Mouse (Mus musculus) frontal cortex, adult 2 months (tissue): ENCODE measurements at regions not wholly inside any gene's neighbourhood (a gene's known extent, or its start where the extent isn't known, plus 50 kb on each side); places are given as distances from the start of the nearest gene placed in this dataset.
"Not testable (repeated sequence)": the region's sequence is repeated elsewhere in the genome, so short reads cannot be mapped to it uniquely, and the experiment has no call there.

Experiments used
- DNase-seq, 2 experiments: peaks; one replicate each; pipeline ENCODE4 v3.0.0; 2022; ENCODE audit warnings: low spot score in 1 of 2; ENCODE audit errors: extremely low spot score in 1 of 2

DNA sequence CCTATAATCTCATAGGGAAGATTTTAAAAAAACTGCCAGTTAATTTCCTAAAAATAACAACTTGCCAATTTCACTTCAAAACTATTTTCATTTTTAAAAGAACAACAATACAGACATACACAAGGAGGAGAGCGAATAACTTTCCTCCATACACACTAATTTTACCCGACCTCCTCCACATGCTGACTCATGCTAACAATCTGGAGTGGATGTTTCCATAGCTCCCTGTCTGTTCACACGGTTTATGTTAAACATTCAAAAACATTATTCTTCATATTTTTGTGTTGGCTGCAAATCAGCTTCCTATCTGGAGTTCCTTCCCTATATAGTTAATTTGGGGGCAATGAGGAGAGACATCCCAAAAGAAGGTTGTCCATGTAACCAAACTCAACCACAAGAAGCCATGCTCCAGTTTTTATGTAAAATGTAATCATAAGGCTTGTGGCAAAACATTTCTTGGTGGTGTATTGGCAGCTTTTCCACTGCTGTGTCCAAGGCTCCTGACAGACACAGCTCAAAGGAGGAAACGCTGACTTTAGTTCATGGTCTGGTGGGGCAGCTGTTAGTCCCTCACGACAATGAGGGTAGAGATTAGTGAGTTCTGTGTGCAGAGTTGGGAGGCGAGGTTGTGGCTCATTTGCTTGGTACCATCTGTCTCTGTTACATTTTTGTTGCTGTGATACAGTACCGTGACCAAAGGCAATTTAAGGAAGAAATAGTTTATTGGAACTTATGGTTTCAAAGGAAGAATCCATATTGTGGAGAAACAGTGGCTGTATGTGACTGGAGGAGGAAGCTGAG lies 203.1 kb upstream of the Tmc3 start:
- DNase-seq = peak; percentile 57 to 79

DNA sequence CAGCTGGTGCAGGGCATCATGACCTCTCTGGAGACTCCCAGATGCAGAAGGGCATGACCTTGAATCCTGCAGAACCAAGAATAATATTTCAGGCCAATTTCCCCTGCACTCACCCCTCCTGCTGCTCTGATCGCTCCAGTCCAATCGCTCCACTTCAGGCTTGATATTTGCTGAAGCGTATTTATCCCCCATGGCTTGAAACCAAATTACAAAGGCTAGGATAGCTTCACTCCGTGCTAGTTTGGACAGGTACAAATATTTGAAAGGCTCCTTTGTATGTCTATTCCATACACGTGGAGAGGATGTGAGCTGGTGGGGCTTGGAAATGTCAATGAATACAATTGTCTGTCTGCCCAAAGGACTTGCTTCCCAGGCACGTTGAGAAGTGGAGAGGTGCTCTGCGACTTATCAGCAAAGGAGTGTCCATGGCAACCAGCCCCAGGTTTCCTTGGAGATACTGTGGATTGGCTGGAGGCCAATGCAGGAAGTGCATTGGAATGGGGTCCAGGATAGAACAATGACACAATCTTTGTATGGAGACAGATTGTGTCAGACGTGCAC lies 201.8 kb upstream of the Tmc3 start:
- peak; percentile 11 to 51 for DNase-seq

DNA sequence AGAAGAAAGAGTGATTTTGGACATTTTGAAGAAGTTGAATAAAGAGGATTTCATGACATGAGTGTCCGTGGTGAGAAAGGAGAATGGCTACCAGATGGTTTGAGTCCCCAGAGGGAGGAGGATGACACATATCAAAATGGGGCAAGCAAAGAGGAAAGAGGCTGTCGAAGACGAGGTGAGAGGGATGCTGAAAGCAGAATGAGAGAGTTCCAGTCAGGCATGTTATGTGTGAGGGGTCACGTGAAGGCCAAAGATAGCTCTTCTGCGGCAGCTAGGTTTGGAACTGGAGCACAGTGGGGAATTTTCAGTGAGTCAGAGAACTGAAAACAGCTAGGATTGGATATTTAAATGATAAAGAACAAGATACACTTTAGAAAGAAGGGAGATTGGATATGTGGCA lies 193.3 kb upstream of the Tmc3 start:
- no peak for DNase-seq

DNA sequence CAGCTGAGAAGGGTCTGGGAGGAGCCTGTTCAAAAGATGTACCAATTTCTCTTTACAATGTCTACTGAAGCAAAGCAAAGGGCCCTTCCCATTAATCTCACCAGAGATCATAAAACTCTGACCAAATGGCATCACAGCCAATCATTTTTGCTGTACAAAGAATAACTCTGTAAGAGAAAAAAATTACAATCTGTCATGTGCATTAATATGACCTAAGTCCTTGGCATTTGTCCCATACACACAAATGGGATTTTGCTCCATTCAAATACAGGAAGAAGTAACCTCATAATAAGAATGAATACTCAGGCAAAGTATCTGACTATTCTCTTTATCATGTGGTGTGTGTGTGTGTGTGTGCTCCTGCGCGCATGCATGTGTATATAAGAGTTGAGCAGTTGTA lies 192.5 kb upstream of the Tmc3 start:
- no peak for DNase-seq

DNA sequence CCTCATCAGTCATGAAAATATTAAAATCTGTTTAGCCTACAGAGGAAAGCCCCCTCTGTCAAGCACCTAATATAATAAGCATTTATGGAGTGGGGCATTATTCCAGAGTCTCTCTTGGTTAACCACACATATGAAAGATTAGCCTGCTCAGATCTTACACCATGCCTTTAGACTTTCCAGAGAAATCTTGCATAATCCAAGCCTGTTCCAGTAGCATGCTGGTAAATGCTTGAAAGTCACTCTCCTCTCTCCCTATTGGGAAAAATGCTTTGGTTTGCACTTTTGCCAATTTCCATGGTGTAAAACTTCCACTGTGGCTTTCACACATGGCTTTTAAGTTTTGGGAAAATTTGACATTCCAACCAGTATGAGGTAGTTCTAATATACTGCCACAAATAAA lies 192.1 kb upstream of the Tmc3 start:
- DNase-seq = no peak

DNA sequence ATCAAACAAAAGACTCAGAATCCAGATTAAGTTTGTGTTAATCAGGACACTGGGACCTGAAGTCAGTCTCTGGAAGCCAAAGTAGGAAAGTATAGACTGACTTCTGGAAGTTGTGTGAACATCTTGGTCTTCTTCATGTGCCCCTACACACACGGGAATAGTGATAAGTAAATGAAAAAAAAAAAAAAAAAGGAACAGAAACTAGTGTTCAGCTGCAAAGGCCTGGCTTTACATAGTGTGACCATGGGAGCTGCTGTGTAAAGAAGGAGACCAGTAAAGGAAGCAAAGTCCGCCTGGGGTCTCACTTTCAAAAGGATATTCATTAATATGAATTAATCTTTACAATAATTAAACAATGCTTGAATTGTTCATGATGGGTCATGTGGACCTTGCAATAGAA lies 190.6 kb upstream of the Tmc3 start:
- DNase-seq = no peak

DNA sequence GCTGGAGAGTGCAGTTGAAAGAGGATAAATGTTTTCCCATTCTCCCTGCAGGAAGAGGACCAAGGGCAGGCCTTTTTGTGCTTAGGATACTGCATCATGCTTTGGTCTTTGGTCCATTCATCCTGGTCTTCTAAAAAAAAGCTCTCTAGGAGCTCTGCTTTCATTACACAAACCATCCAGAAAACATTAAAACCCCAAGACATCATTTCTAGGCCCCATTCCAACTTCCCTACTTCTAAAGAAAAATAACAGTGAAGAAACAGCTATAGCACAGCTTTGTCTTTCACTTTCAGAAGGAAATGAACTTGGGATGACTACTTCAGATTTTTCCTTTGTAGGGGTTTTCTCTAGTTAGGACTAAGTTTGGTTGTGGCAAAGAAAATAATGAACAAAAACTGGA lies 185.1 kb upstream of the Tmc3 start:
- DNase-seq = no peak

DNA sequence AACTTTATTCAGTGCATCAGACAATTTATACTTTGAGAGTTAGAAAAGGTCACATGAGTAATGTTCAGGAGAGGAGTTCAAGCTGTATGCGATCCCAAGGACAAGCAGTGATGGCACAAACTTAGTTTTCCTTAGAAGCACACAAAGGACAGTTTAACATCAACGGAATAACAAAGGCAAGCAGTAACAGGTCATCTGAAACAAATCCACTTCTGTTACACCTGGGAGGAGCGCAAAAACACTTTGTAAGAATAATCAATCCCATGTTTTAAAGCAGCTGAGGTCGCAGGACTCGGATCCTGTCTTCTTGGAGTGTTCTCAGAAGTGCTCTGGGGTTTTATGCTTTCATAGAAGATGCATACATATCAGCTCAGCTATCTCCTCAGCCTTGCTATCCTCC lies 183.7 kb upstream of the Tmc3 start:
- no peak for DNase-seq

DNA sequence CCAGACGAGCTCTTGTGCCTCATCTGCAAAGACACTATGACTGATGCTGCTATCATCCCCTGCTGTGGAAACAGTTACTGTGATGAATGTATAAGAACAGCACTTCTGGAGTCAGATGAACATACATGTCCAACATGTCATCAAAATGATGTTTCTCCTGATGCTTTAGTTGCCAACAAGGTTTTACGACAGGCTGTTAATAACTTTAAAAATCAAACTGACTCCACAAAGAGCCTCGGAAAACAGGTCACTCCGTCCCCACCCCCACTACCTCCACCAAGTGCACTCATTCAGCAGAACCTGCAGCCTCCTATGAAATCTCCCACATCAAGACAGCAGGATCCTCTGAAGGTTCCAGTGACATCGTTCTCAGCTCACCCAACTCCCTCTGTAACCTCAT lies 172.0 kb upstream of the Tmc3 start:
- not testable (repeated sequence) for DNase-seq

DNA sequence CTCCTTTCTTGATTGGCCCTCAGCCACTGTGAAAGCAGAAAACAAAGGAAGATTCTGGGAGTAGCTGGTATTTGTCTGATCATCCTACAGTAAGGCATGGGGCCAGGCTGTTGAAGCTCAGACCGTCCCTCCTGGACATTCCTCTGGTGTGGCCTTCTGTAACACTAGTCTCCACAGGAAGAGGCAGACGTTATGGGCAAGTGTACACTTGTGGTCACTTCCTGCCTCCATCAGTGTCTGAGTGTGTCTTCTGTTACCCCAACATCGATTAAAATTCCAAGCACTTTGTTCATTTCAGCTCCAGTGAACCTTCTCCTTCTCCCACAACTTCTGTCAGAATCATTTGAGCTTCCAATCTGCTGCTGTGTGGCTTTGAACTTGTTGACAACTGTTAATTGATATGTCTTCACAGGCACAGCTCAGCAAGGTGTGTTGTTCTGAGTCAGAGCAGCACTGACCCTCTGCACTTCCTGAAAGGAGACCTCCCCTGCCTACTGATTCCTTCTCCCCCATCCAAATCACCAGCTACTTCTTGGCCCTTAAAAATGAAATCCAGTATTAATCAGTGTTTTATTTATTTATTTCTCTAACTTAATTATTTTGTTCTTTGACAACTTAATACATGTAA lies 154.7 kb upstream of the Tmc3 start:
- no peak for DNase-seq

DNA sequence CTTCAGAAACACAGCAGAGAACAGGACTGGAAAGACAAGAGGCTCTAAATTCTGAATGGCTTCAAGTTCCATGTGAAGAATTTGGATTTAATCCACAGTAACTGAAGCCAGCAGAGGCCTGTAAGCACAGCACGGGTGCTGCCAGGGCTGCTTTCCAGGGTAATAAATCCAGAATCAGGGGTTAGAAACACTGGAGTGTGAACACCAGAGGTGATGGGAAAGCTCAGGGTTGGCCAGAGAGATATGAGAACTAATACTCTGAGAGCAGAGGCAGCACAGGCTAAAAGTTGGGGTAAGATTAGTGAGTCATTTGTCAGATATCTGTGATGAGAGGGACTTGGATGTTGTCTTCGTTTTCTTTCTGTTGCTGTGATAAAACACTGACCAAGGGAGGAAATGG lies 153.6 kb upstream of the Tmc3 start:
- no peak for DNase-seq

DNA sequence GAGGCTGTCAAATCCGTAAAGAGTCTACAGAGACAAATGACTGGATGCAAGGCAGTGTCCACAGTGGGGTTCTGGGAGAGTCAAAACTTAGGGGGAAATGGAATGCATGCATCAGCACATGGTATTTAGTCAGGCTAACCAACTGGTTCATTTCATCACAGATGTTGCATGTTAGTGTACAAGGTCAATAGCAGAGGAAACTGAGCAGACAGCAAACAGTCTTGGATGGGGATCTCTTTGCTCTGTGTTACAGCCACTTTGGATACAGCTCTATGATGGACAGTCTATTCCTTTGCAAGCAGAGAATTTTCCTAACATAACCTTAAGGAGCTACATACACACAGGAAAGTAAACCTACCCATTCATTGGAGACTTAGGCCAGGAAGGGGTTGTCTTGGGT lies 151.9 kb upstream of the Tmc3 start:
- DNase-seq = no peak

DNA sequence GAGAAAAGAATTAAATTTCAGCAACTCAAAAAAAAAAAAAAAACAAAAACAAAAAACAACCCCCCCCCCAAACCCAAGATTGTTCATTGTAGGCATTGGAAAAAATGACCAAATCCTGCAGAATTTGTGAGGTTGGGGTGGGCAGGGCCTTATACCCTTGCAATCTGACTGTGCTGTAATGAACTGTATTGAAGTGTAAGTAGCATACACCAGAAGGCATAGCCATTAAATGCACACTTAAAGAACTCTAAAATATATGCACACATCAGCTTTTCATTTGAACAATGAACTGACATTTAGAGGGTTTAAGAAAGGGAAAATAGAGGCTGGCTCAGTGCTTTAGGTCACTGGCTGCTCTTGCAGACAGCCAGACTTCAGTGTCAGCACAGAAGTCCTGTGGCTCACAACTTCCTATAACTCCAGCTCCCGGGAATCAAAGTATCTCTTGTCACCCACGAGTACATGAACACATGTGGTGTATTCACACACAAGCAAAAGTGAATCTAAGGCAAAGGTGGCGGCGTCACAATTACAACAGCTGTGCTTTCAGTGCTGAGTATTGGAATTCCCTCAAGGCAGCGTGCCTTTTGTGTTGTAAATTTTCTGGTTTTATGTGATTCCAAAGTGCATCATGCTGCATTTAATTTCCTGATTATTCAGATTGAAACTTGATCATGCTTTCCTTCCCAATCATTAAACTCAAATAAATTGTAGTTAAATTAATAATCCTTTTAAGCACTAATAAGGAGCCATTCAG lies 150.6 kb upstream of the Tmc3 start:
- no peak for DNase-seq

DNA sequence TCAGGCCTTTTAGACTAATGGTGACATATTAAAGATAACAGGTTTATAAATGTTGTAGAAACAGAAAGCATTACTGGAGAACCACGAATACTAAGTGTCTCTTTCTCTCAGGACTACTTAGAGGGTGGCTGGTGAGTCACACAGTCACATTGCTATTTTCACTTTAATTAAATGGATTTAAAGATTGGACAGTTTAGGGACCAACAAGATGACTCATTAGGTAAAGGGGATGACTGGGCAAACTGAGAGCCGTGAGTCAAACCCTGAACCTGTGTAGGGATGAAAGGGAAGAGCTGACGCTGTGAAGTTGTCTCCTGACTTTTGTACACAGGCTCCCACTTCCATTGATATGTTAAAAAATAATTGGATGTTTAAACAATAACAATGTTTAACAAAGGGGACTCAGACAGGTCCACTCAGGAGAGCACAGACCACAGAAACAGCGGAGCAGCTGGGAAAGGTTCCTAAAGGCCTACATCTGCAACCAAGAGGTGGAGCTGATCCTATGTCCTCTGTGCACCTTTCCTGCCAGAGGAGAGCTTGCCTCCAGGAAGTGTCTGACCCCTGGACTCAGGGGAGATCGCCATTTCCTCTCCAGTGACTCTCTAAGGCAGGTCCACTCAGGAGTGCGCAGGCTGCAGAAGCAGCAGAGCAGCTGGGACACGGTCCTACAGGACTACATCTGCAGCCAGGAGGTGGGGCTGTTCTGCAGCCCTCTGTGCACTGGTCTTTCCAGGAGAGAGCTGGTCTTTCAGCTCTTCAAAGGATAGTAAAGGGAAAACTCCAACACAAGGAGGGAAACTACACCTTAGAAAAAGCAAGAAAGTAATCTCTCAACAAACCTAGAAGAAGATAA lies 146.0 kb upstream of the Tmc3 start:
- peak in 1 of 2 experiments; percentile 4 for DNase-seq

DNA sequence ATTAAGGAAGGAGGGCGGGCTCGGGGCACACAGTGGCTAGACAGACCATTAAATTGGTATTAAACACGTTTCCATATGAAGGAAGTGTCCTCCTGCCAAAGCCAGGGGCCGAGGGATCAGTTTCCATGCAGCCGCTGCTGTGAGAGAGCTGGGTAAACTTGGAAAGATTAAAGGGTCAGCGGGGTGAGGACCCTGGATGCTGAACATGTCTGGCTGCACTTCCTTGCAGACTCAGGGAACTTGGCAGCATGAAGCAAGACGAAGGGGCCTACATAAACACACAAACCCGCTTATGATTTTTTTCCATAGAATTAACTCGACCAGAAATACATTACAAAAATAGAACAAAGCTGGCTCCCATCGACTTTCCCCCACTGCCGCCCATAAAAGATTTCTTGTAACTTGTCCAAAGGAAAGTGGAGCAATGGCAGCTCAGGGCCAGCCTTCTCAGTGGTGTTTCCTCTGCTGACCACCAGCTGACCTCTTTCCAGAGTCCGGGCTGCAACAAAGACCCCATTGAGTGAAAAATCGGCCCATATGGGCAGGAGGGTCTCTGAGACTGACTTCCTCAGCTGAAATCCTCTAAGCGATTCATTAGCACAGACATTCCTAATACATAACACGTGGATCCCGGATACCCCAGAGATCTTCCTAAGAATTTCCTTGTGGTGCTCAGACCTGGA lies 141.0 kb upstream of the Tmc3 start:
- no peak for DNase-seq

DNA sequence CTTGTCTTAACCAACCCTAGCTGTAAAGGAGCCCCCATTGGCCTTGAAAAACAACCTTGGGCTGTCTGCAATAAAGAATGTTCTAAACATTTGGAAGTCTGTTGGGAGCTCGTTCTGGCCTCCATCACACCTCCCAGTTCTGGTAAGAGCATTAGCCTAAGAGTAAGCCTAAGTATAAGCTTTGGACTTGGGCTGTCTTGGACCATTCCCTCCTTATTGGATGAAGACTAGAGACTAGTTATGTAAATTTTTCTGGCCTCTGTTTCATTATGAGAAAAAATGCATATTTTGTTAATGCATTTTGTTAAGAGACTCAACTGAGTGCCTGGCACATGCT lies 140.5 kb upstream of the Tmc3 start:
- no peak for DNase-seq

DNA sequence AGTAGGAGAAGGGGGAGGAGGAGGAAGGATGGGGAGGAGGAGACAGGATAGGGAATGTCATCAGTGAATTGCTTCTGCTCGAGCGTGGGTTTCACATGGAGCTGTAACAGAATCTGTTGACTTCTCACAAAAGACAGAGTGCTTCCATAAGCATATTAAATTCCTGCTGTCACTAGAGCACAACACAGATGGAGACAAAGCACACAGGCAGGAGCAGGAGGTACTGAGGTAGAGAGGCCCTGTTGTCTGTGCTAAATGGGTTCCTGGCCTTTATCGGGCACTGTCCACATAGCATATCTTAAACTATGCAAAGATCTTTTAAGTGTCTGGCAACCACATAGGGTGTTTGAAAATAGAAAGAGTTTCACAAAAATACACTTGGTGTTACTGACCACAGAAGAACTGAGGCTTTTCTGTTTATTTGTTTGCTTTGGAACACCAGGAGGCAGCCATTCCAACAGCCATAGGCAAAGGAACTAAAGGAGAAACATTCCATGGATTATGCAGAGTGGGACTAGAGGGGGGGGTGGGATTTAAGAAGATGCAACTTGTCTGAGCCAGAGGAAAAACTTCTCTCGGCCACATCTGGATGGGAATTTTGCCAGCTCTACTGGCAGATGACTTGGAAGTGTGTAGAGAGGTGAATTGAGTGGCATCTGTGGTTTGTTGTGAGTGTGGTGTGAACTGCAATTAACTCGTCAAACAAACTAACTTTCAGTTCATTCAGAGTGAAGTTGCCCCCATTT lies 139.4 kb upstream of the Tmc3 start:
- peak in 1 of 2 experiments; percentile 22 for DNase-seq

DNA sequence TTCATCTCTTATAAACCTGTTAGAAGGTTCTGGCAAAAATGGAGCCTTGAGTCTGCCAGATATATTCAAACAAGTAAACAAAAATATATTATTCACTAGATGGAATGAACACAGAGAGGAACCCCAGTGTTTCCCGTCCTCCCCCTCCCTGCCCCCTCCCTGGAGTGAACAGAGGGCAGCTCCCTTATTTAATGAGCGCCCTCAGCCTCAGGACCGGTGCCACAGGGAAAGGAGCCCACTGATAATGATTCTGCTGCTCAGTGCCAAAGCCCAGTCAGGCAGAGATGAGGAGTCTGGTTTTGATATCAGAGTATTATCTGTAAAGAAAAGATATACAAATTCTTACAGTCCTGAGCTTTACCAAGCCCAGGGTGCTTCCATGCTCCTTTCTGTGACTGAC lies 134.4 kb upstream of the Tmc3 start:
- DNase-seq = no peak

DNA sequence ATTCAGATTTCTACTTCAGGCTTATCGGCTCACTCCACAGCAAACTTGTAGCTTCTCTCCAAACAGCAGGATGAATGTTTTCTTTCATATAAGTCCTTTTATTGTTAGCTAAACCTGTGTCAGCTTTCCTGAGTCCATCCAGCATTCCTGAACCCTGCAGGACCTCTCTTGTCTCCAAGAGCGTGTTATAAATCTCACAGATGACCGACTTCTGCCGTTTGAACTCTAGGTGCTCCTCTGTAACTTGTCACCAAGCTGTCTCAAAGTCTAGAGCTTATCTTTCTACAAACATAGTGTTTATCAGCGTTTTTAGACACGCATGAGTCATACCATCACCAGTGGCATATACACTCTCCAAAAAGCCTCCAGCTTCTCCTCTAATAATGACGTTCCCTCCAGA lies 132.4 kb upstream of the Tmc3 start:
- no peak for DNase-seq
